Mouse (Mus musculus) ES-CJ7 (cell line): Measurements from ENCODE around the gene Tmem104.

Source experiments
- DNase-seq: peaks from one replicate; pipeline ENCODE4 v3.0.0; 2011; ENCODE audit warnings: low read depth, low spot score

Gene Tmem104

DNA sequence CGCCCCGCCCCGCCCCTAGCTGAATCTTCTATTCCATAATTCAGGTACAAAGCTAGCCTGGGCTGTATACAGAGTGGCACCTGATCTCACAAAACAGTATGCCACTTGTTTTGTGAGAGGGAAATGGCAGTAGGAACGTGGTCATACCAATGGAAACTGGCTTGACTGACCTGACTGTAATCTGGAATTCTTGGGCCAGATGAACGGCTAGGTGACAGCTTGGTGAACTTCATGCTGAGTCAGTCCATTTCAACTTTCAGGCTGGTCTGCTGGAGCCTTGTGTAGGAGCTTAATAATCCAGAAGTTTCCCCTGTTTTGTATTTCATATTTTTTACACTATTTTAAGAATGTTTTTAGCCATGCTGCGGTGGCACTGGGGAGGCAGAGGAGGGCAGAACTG, 90.9 kb downstream of the Tmem104 start:
- DNase-seq: no peak

- peak; percentile 66 for DNase-seq
Measured at GRCm38 (mm10) chr11:115279726-115280125, 92.4 kb downstream of the Tmem104 start.

DNA sequence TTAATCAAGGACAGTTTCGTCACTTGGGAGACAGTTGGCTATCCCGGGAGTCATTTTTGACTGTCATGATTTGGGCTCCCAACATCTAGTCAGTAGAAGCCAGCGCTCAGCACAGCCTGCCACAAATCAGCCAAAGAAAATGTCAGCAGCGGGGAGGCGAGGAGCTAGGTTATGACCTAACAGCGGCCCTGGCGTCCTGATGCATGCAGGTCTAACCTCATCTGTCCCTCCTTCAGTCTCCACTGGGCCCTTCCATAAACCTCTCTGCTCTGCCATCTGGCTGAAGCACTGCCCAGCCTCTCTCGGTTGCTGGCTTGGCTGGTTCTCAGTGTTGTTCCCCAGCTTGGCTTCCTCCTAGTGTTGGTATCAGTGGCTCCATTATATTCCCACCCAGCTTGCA, 95.0 kb downstream of the Tmem104 start:
- no peak for DNase-seq

- DNase-seq: no peak
Measured at GRCm38 (mm10) chr11:115282723-115283485, 95.6 kb downstream of the Tmem104 start.

DNA sequence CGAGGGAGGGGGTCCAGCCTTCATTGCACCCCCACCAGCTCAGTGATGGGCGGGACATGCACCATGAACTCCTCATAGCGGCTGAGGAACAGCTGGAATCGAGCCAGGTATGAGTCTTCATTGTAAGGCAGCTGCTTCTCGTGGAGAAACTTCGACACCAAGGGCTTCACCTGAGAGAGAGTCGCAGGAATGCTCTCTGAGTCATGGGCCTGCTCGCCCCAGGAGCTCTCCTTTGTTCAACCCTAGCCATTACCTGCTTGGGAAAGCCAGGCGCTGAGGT, 96.1 kb downstream of the Tmem104 start:
- DNase-seq: no peak

DNA sequence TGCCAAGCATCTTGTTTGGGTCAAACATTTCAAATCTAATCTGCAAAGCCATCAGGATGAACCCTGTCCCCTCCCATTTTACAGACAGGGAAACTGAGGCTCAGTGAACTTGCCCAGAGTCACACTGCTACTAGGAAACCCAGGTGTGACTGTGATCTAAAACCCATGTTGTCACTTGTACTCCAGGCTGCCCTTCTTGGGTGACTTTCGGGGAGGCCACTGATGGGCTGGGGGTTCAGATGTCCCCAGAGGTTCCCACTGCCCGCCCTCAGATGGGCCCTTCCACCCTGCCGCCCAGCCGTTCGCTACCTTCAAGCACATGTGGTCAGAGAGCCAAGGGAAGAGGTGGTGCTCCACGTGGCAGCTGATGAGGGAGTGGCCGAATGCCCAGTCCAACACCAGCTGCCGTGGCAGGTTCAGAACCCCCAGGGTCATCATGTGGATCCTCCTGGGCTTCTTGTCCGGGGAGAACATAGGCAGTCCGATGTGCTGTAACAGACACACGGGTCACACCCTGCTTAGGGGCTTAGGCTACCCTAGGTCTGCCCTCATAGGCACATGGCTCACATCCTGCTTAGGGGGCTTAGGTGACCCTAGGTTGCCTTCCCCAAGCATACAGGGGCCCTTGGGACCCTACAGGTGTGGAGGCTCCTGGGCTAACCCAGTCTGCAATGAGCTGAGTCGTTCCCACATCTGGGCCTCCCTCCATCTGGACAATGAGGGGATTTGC, 96.8 kb downstream of the Tmem104 start:
- DNase-seq: no peak

GRCm38 (mm10) chr11:115285282-115285681, 98.0 kb downstream of the Tmem104 start:
- DNase-seq: no peak

DNA sequence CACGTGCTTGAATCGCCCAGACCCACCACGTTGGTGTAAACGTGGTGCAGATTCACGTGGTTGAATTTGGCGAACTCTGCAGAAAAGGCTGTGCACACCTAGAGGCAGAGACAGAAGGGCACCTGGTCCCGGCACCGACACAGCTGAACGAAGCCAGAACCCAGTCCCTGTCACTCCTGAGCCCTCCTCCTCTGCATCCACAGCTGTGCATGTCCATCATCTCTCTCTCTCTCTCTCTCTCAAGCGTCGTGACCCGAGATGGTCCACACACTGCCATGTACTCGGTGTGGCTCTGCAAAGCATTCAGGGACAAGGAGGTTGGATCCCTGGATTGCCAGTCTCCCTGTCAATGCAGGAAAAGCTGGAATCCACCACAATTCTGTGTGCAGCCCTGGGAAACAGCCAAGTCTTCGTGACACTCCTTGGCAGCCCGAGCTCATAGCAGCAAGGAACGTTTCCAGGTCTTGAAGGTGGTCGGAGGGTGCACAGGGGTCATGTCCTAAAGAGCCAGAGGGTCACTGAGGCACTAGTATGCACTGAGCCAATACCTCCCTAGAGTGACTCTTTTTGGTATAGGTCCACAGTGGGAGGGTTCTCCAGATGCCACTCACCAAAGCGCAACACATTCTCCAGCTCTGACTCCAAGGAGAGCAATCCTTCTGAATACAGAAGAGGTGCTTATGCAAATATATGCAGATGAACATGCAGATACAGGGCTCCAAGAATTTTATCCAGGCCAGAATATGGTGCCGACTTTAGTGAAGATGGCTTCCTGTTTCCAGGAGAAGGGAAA, 99.1 kb downstream of the Tmem104 start:
- no peak for DNase-seq

DNA sequence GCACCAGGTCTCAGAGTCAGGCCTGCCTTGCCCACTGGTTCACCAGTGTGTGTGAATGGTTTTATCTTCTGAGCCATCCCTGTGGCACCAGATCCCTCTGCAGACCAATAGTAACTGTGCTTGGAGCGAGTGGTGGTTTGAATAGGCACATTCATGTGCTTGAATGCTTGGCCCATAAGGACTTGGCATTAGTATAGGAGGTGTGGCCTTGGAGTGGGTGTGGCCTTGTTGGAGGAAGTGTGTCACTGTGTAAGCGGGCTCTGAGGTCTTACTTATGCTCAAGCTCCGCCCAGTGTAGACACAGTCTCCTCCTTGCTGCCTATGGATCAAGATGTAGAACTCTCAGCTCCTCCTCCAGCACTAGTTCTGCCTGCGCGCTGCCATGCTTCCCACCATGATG, 100.1 kb downstream of the Tmem104 start:
- DNase-seq: peak; percentile 87

DNA sequence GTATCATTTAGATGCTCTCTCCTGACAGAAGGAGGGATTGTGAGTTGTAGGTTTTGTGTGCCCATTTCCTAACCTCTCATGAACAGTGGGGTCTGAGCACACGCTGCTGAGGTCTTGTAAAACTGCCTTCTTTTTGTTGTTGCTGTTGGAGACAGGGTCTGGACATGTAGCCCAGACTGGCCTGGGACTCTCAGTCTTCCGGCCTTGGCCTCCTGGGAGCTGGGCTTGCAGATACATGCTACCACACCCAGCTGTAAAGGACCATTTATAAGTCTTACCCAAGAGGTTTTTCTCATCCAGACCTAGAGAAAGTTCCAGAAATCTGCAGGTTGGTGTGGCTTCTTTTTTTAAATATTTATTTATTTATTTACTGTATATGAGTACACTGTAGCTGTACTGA, 101.0 kb downstream of the Tmem104 start:
- no peak for DNase-seq

- DNase-seq: no peak
Measured at GRCm38 (mm10) chr11:115289885-115290284, 102.6 kb downstream of the Tmem104 start.

DNA sequence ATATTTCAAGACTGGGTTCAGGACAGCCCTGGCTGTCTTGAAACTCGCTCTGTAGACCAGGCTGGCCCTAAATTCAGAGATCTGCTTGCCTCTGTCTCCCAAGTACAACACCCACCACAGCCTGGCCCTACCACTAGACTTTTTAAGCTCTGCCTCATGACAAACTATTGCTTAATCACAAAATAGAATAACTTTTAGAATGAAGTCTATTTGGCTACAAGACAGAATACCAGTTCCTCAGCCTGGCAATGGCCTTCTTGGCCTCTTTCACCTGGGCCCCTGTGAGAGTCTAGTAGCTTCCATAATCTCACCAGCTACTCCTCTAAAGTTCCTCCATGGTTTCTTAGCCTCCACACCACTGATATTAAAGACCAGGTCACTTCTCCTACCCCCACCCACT, 103.0 kb downstream of the Tmem104 start:
- no peak for DNase-seq

- DNase-seq: no peak
Measured at GRCm38 (mm10) chr11:115290919-115291318, 103.6 kb downstream of the Tmem104 start.

DNA sequence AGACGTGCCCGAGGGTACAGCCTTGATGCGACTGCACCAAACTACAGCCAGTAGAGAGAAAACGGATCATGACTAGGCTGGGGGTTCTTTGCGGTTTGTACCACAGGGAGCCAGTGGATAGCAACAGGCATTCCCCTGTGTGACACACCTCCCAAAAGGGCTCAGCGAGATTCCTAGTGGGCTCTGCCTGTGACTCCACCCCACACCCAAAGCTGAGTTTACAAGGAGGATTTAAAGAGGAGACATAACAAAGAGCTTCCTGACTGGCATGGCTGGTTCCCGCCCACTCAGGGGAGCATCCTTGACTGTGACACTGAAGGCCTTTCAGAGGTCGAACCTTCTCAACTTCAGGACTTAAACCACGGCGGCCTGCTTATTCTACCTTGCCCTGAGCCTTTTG, 104.2 kb downstream of the Tmem104 start:
- peak; percentile 69 for DNase-seq

DNA sequence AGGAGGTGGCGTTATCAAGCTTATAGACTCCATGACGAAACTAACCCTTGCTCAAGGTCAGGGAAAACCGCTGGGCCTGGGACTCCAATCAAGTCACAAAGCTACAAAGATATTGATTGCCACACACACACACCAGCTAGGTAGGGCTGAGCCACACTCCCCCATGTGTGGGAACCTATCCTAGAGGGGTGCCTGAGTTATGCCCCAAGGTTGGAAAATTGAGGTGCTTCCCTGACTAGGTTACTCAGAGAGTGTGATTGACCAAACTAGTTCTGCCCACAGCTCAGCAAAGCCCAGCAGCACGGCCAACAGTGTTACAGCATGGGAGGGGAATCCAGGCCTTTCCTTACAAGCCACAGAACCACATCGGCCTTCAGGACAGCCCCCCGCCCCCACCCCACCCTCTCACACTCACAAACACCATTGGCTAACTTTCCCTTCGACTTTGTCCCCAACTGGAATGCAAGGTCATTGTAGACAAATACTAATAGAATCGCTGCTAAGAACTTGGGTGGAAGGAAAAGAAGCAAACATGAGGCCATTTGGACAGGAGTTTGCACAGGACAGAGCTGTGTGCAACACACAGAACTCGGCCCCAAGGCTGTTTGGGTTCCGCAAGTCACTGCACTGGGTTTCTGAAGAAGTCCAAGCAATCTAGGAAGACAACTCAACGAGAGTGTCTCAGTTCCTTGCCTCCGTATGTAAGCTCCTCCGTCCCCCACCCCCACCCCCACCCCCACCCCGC, 105.5 kb downstream of the Tmem104 start:
- peak; percentile 58 for DNase-seq

DNA sequence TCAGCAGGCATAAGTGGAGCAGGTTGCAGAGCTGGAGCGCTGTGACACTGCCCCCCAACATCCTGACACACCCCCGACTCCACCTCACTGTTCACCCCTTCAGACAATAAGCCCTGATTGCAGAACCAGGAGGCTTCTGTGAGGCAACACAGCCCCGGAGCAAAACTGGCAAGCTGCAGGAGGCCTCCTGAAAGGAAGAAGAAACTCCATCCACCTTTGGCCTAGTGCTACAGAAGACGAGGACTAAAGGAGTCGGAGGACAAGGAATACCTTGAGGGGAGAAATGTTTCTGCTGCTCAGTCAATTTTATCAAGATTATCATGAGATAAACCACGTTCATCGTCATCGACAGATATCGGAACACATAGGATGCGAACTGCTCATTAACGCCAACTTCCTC, 108.7 kb downstream of the Tmem104 start:
- no peak for DNase-seq
